Mouse (Mus musculus) embryonic fibroblast, embryonic 13.5 days (primary cell): ENCODE measurements at regions not wholly inside any gene's neighbourhood (a gene's known extent, or its start where the extent isn't known, plus 50 kb on each side); places are given as distances from the start of the nearest gene placed in this dataset.

Experiments used
- CTCF ChIP-seq: IDR thresholded peaks from 2 replicates; pipeline ENCODE4 v1.5.1; 2011; ENCODE audit warnings: mild to moderate bottlenecking, control low read depth, low read length, moderate library complexity, borderline replicate concordance; ENCODE audit not compliant: insufficient read depth
- POLR2A ChIP-seq: IDR thresholded peaks from 2 replicates; pipeline ENCODE4 v1.6.1; 2011; ENCODE audit warnings: low read depth, mild to moderate bottlenecking, control low read depth, low read length, moderate library complexity

DNA sequence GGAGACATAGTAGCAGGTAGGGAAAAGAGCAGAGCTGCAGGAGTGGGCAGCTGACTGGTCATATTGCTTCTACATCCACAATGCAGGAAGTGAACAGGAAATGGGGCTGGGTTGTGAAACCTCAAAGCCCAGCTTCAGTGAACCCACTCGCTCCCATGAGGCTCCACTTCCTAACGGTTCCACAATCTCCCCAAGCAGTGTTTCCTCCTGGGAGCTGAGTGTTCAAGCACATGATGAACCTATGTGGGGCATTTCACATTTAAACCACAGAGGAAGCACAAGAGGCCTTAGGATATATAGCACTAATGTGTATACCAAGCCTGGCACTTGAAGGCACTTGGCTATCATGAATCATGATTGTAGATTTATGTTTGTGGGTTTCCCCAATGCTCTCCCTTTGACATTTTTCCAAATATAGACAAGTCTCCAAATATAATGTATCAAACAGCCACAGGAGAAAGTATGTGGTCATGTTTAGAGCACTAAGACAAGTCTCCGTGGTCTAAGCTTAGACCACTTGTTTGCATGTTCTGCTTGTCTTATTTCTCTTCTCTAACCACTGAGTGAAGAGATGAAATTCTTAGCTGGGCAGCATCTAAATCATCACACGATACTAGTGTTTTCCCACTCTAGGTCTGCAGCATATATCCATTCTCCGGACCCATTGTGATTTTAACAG, 734.5 kb upstream of the Lrrc6 start:
- TF ChIP-seq POLR2A (no peak), CTCF (no peak)
